Mouse (Mus musculus) hindbrain, embryonic 11.5 days (tissue): ENCODE measurements around the gene Slc4a3. TPM values are rescaled to one million over a fixed set of nuclear protein-coding genes. Genes with fewer than 3 reads are reported as not detected.

Experiments
- ATAC-seq: fragments of 200-750 bp; cut with Nextera tagmentation; 2 replicates; pipeline ENCODE4 v1.8.0; 2017; ENCODE audit warnings: mild to moderate bottlenecking, moderate TSS enrichment, moderate library complexity; ENCODE audit not compliant: low FRiP score
- DNase-seq: peaks from one replicate; pipeline ENCODE4 v3.0.0-alpha.2; 2015; ENCODE audit warnings: low spot score
- H3K27ac ChIP-seq: fragments of 300-500 bp; sonication (generic); 2 replicates; pipeline ENCODE4 v1.5.1; 2014; ENCODE audit warnings: mild to moderate bottlenecking, low read depth, low read length
- H3K27me3 ChIP-seq: fragments of 300-500 bp; sonication (generic); 2 replicates; pipeline ENCODE4 v1.6.1; 2014; ENCODE audit warnings: mild to moderate bottlenecking, low read length, moderate library complexity, mixed read lengths; ENCODE audit not compliant: control insufficient read depth, insufficient read depth
- H3K36me3 ChIP-seq: fragments of 300-500 bp; sonication (generic); 2 replicates; pipeline ENCODE4 v1.6.1; 2014; ENCODE audit warnings: mild to moderate bottlenecking, low read length, moderate library complexity, mixed read lengths; ENCODE audit not compliant: control insufficient read depth, insufficient read depth
- H3K4me1 ChIP-seq: fragments of 300-500 bp; sonication (generic); replicated peaks from 2 replicates; pipeline ENCODE4 v1.6.1; 2014; ENCODE audit warnings: low read length, mixed read lengths; ENCODE audit not compliant: control insufficient read depth, insufficient read depth
- H3K4me2 ChIP-seq: fragments of 300-500 bp; sonication (generic); replicated peaks from 2 replicates; pipeline ENCODE4 v1.6.1; 2014; ENCODE audit warnings: mild to moderate bottlenecking, low read depth, low read length
- H3K4me3 ChIP-seq: fragments of 300-500 bp; sonication (generic); 2 replicates; pipeline ENCODE4 v1.5.1; 2014; ENCODE audit warnings: low read depth, low read length
- H3K9ac ChIP-seq: fragments of 300-500 bp; sonication (generic); 2 replicates; pipeline ENCODE4 v1.6.1; 2014; ENCODE audit warnings: low read depth, low read length
- H3K9me3 ChIP-seq: fragments of 300-500 bp; sonication (generic); 2 replicates; pipeline ENCODE4 v1.6.1; 2016; ENCODE audit warnings: low read length; ENCODE audit not compliant: control insufficient read depth
- WGBS: fragments of 180-500 bp; shearing (Covaris S2); extraction: QIAGEN DNeasy Blood & Tissue Kit; methylation state at CpG from one replicate; pipeline ENCODE4 v1.1.7; 2014; 5-methylcytosine and 5-hydroxymethylcytosine counted together
- polyA plus RNA-seq: library from polyadenylated mRNA; unstranded; fragments of >200 nt; fragmentation: Nextera tagmentation; extraction: Ambion mirVana; gene quantifications from 2 replicates; pipeline ENCODE4 v1.2.1, GENCODE M21; 2014

Gene Slc4a3
- polyA plus RNA-seq, 1 experiment from 2014 or later = 9.2 TPM

DNA sequence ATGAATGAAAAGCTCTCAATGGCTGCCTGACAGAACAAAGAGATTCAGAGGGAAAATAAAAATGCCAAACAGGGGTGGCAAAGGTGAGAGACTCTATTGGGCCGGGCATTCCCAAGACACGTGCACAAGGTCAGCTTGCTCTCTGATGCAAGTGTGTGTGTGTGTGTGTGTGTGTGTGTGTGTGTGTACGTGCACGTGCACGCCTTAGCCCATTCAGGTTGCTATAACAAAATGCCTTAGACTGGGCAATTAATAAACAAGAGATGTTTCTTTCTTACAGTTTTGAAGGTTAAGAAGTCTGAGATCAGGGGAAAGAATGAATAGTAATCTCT lies 36.5 kb downstream of the Slc4a3 start:
- Histone ChIP-seq H3K36me3 (no peaks in the 10 kb centered on the region), H3K27me3 (no peaks in the 10 kb centered on the region), H3K9ac (no peak overlapping the region), H3K4me1 (no peaks in the 10 kb centered on the region), H3K9me3 (no peaks in the 10 kb centered on the region), H3K27ac (peak overlapping the region; percentile 12; the same call in 1 of the 2 replicates), H3K4me3 (no peak overlapping the region), H3K4me2 (no peak overlapping the region)
- ATAC-seq (no peak), DNase-seq (no peak)
- 72% methylated on average over 5 of the region's 5 CpGs for whole genome bisulfite sequencing

DNA sequence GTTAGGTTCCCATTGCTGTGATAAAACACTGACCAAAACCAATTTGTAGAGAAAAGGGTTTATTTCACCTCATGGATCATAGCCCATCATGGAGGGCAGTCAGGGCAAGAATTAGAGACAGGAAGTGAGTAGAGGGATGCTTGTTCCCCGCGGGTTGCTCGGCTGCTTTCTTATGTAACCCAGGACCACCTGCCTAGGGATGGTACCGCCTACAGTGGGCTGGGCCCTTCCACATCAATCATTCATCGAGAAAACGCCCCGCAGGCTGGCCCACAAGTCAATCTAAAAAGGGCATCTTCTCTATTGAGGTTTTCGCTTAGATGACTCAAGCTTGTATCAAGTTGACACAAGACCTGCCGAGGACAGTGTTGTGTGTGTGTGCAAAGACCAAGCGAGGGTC lies 37.0 kb downstream of the Slc4a3 start:
- DNase-seq (no peak), ATAC-seq (no peak)
- Histone ChIP-seq H3K4me3 (no peak overlapping the region), H3K27ac (no peak overlapping the region), H3K4me2 (no peak overlapping the region), H3K36me3 (no peaks in the 10 kb centered on the region), H3K9me3 (no peaks in the 10 kb centered on the region), H3K4me1 (no peaks in the 10 kb centered on the region), H3K27me3 (no peaks in the 10 kb centered on the region), H3K9ac (no peak overlapping the region)
- 78% methylated on average over 10 of the region's 10 CpGs for WGBS

DNA sequence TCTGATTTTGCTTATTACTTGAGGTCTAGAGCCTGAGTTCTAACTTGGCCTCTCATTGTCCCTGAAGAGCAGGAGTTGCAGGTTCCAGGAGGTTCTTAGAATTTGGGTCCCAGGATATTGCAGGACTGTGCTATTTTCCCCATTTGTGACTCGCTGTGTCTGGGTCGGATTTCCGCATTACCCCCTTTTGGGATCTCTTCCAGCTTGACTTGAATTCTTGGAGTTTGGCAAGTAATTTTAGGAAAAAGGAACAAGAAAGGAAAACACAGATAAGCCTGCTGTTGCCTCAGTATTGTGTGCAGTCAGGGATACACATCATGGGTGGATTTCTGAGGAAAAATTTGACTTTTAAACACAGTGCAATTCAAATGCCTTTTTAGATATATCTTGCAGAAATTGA lies 40.7 kb downstream of the Slc4a3 start:
- no peak overlapping the region for H3K9ac ChIP-seq
- 89% methylated on average over 3 of the region's 3 CpGs for WGBS
- H3K9me3 ChIP-seq = no peaks in the 10 kb centered on the region
- ATAC-seq = no peak
- no peaks in the 10 kb centered on the region for H3K4me1 ChIP-seq
- no peak for DNase-seq
- H3K4me2 ChIP-seq = no peak overlapping the region
- H3K36me3 ChIP-seq = no peaks in the 10 kb centered on the region
- H3K4me3 ChIP-seq = no peak overlapping the region
- H3K27ac ChIP-seq = no peak overlapping the region
- H3K27me3 ChIP-seq = no peaks in the 10 kb centered on the region

DNA sequence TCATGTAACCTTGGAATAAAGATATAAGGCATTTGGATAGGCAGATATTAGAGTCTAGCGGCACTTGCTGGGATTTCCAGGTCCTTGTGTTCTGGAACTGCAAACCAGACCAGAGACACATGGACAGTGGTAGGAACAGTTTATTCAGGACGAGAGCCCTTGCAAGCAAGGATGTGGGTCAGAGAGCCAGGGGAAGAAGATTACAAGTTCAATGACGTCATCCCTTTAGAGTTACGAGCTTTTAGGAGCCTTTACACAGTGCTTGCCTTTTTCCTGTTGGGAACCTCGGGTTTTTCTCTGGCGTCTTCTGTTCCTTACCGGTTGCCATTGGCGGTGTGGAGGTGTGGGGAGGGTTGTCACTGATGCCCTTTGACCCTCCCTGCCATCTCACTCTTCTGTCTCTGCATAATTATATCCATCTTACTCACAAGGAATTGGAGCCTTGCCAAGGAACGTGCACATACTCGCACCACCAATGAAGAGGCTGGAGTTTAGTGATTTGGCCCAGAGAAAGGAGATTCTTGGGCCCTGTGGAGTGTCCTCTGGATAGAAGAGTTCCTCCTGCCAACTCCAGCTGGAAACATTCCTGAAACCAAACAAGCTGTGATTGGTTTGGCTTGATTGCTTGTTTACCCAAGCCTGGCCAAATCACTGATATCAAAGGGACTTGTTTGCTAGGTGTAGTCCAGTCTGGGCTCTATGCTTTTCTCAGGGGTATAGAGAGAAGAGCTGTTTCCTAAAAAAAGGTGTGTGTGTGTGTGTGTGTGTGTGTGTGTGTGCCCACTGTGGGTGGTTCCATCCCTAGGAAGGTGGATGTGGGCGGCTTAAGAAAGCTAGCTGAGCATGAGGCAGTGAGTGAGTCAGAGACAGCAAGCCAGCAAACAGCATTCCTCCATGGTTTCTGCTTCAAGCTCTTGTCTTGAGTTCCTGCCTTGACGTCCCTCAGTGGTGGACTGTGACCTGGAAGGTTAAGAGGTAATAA lies 42.0 kb downstream of the Slc4a3 start:
- no peaks in the 10 kb centered on the region for H3K36me3 ChIP-seq
- DNase-seq = no peak
- no peak overlapping the region for H3K27ac ChIP-seq
- no peak overlapping the region for H3K9ac ChIP-seq
- H3K4me2 ChIP-seq = no peak overlapping the region
- no peak for ATAC-seq
- H3K4me3 ChIP-seq = no peak overlapping the region
- H3K4me1 ChIP-seq = no peaks in the 10 kb centered on the region
- no peaks in the 10 kb centered on the region for H3K9me3 ChIP-seq
- no peaks in the 10 kb centered on the region for H3K27me3 ChIP-seq
- WGBS = 78% methylated on average over 12 of the region's 12 CpGs

DNA sequence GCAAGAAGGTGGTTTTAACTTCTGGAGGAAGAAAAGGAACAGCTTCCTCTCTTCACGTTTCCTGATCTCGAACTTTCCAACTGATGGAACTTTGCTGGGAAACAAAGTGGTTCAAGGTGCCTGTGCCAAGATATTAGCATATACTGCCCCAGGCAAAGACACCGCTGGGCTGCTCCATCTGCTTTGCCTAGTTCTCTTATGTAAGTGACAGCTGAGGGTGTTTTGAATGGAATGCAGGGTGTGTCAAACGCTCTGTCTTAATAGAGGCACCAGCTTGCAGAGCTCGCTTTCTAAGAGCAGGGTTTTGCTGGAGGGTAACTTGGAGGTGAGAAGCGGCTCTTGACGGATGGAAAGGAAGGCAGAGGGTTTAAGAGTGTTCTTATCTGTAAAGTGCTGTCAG lies 42.8 kb downstream of the Slc4a3 start:
- no peak overlapping the region for H3K4me2 ChIP-seq

DNA sequence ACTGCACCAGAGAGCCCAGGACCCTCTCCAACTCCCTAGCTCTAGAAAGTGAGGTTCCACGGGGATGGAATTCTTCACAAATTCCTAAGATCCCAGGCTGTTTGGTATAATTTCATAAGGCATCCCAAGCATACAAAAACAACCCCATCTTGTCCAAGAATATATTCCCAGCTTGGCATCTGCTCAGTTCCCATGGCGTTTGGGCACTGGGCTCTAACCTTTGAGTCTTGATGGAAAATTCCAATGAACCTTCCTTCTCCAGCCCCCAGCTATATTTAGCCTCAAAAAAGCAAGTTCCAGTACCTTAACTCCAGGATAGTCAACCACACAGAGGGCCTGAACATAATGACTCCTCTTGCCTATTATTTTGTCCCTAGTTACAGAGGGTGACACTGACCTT lies 43.9 kb downstream of the Slc4a3 start:
- Histone ChIP-seq H3K27ac (no peak overlapping the region), H3K4me2 (no peak overlapping the region), H3K27me3 (no peaks in the 10 kb centered on the region), H3K9ac (no peak overlapping the region), H3K4me3 (no peak overlapping the region), H3K9me3 (no peaks in the 10 kb centered on the region), H3K4me1 (no peaks in the 10 kb centered on the region), H3K36me3 (no peaks in the 10 kb centered on the region)
- 88% methylated on average over 2 of the region's 2 CpGs for WGBS
- ATAC-seq (no peak), DNase-seq (no peak)

More for the DNA sequence above, 42.8 kb downstream of the Slc4a3 start:
- DNase-seq (no peak), ATAC-seq (no peak)
- Histone ChIP-seq H3K9ac (no peak overlapping the region), H3K4me3 (no peak overlapping the region), H3K27ac (no peak overlapping the region), H3K36me3 (no peaks in the 10 kb centered on the region), H3K4me1 (no peaks in the 10 kb centered on the region), H3K9me3 (no peaks in the 10 kb centered on the region), H3K27me3 (no peaks in the 10 kb centered on the region)
- WGBS = 42% methylated on average over 7 of the region's 7 CpGs

DNA sequence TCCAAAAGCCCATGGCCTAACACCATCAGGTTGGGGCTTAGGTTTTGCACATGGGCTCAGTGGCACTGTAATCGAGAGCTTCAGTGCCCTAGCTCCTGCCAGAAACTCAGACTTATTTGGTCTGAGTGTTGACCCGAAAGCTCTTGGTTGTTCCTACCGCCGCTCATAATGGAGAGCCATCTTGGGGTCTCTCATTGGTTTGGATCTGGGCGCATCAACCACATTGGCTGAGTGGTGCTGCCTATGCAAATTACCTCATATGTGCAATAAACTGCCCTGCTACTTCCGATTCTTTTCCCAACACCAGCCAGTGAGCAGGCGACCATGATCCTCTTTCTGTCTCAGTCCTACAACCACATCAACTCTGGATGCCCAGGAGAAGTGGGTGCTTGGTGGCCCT lies 47.9 kb downstream of the Slc4a3 start:
- Histone ChIP-seq H3K4me3 (no peak overlapping the region), H3K36me3 (no peaks in the 10 kb centered on the region), H3K9ac (no peak overlapping the region), H3K4me1 (no peaks in the 10 kb centered on the region), H3K9me3 (no peaks in the 10 kb centered on the region), H3K27ac (no peak overlapping the region), H3K4me2 (no peak overlapping the region), H3K27me3 (no peaks in the 10 kb centered on the region)
- ATAC-seq (no peak), DNase-seq (no peak)
- 92% methylated on average over 7 of the region's 7 CpGs for WGBS

DNA sequence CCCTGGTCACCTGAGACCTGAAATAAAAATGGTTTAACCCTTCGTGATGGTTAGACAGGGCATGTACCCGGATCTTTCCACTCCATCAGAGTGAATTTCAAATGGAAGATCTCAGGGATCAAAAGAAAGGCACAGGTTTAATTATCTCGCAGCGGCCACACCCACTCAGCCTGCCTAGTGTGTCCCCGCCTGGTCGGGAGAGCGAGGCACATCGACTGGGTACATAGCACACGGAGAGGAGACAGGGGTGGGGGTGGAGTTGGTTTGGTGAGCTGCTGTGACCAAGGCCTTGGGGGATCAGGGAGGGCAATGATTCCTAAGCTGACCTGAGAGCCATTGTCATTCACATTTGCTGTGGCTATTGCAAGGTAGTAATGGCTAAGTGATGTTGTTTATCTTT lies 48.8 kb downstream of the Slc4a3 start:
- Histone ChIP-seq H3K4me2 (no peak overlapping the region), H3K27ac (no peak overlapping the region), H3K27me3 (no peaks in the 10 kb centered on the region), H3K4me3 (no peak overlapping the region), H3K9ac (no peak overlapping the region), H3K9me3 (no peaks in the 10 kb centered on the region), H3K36me3 (no peaks in the 10 kb centered on the region), H3K4me1 (no peaks in the 10 kb centered on the region)
- no peak for ATAC-seq
- 56% methylated on average over 9 of the region's 9 CpGs for WGBS
- no peak for DNase-seq

DNA sequence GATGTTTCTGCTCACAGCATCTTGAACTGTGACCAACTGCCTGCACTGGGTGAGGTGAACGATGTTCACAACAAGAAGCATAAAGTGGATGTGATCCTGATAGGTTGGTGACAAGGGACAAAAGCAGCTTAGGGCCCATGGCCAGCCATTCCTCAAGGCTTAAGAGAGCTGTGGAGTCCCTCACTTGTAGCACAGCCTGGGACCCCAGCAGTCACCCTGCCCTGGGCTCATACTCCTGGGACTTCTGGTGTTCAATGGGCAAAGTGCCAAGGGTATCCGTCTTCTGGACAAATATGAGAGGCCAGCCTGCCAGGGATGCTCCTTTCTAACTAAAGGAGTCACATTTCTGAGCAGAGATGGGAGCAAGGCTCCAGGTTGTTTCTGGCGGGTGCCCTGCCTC lies 49.9 kb downstream of the Slc4a3 start:
- Histone ChIP-seq H3K9me3 (no peaks in the 10 kb centered on the region), H3K4me2 (no peak overlapping the region), H3K27me3 (no peaks in the 10 kb centered on the region), H3K9ac (no peak overlapping the region), H3K36me3 (no peaks in the 10 kb centered on the region), H3K4me3 (no peak overlapping the region), H3K27ac (no peak overlapping the region), H3K4me1 (no peaks in the 10 kb centered on the region)
- ATAC-seq = no peak
- no peak for DNase-seq
- WGBS = 90% methylated on average over 3 of the region's 3 CpGs
